Mouse (Mus musculus) 416B (cell line): ENCODE data around the gene Zzz3.
A peak's percentile ranks its signal among the peaks of the same experiment; 100 is the strongest.

Experiments
- DNase-seq: peaks from one replicate; pipeline ENCODE4 v3.0.0; 2011; ENCODE audit warnings: low read depth

The Zzz3 gene

GRCm38 (mm10) chr3:152466849-152467248, 71.6 kb downstream of the Zzz3 start:
- DNase-seq = no peak

GRCm38 (mm10) chr3:152467312-152467711, 72.0 kb downstream of the Zzz3 start:
- DNase-seq = no peak

- DNase-seq = no peak
These were observed 72.8 kb downstream of the Zzz3 start for GRCm38 (mm10) chr3:152468032-152468431.

GRCm38 (mm10) chr3:152468569-152469041, 73.3 kb downstream of the Zzz3 start:
- DNase-seq = no peak

- DNase-seq = no peak
These were observed 74.3 kb downstream of the Zzz3 start for GRCm38 (mm10) chr3:152469423-152470200.

GRCm38 (mm10) chr3:152470347-152470746, 75.1 kb downstream of the Zzz3 start:
- no peak for DNase-seq

GRCm38 (mm10) chr3:152472676-152473075, 77.4 kb downstream of the Zzz3 start:
- no peak for DNase-seq

- peak; percentile 88 for DNase-seq
These were observed 79.5 kb downstream of the Zzz3 start for GRCm38 (mm10) chr3:152474582-152475277.

GRCm38 (mm10) chr3:152475278-152475669, 80.0 kb downstream of the Zzz3 start:
- DNase-seq = peak; percentile 60

GRCm38 (mm10) chr3:152475894-152476293, 80.6 kb downstream of the Zzz3 start:
- DNase-seq = no peak

GRCm38 (mm10) chr3:152477796-152478527, 82.7 kb downstream of the Zzz3 start:
- peak; percentile 92 for DNase-seq

- DNase-seq = peak; percentile 92
These were observed 83.5 kb downstream of the Zzz3 start for GRCm38 (mm10) chr3:152478599-152479435.

- no peak for DNase-seq
These were observed 85.1 kb downstream of the Zzz3 start for GRCm38 (mm10) chr3:152480336-152480735.

GRCm38 (mm10) chr3:152482182-152482581, 86.9 kb downstream of the Zzz3 start:
- DNase-seq = no peak

- no peak for DNase-seq
These were observed 88.5 kb downstream of the Zzz3 start for GRCm38 (mm10) chr3:152483800-152484199.

GRCm38 (mm10) chr3:152484206-152484605, 88.9 kb downstream of the Zzz3 start:
- DNase-seq = no peak

GRCm38 (mm10) chr3:152488964-152489363, 93.7 kb downstream of the Zzz3 start:
- DNase-seq = no peak

GRCm38 (mm10) chr3:152490423-152490822, 95.2 kb downstream of the Zzz3 start:
- DNase-seq = no peak

GRCm38 (mm10) chr3:152492241-152492640, 97.0 kb downstream of the Zzz3 start:
- no peak for DNase-seq

GRCm38 (mm10) chr3:152493813-152494212, 98.5 kb downstream of the Zzz3 start:
- DNase-seq = no peak

GRCm38 (mm10) chr3:152494667-152495360, 99.5 kb downstream of the Zzz3 start:
- no peak for DNase-seq
